Mouse (Mus musculus) hindbrain, embryonic 12.5 days (tissue): ENCODE data around the gene Hhex. TPM values are rescaled to one million over a fixed set of nuclear protein-coding genes. Genes with fewer than 3 reads are reported as not detected.

Experiments used
- polyA plus RNA-seq: library from polyadenylated mRNA; unstranded; fragments of >200 nt; fragmentation: Nextera tagmentation; extraction: Ambion mirVana; gene quantifications from 2 replicates; pipeline ENCODE4 v1.2.1, GENCODE M21; 2016

Gene Hhex
- polyA plus RNA-seq, 1 experiment from 2014 or later, result 7.2 TPM

Other genes starting within 250 kb of the Hhex start
- 151 and 154 TPM in 2 replicates for gene March5, start 227.3 kb upstream of the Hhex start, polyA plus RNA-seq
- 6.2 and 7.0 TPM in 2 replicates for gene Cpeb3, start 226.2 kb upstream of the Hhex start, polyA plus RNA-seq
- gene Ide, start 97.0 kb upstream of the Hhex start, polyA plus RNA-seq, result 44.0 and 45.4 TPM in 2 replicates
- 50.3 and 54.2 TPM in 2 replicates for gene Kif11, start 58.4 kb upstream of the Hhex start, polyA plus RNA-seq
- gene Exoc6, start 115.6 kb downstream of the Hhex start, polyA plus RNA-seq, result 9.5 and 10.3 TPM in 2 replicates